Mouse (Mus musculus) hindbrain, embryonic 16.5 days (tissue): ENCODE measurements around the gene Gm43552. TPM values are rescaled to one million over a fixed set of nuclear protein-coding genes. Genes with fewer than 3 reads are reported as not detected.

ENCODE experiments used
- ATAC-seq: fragments of 200-750 bp; cut with Nextera tagmentation; 2 replicates; pipeline ENCODE4 v1.8.0; 2017; ENCODE audit warnings: moderate TSS enrichment, moderate library complexity
- H3K27ac ChIP-seq: fragments of 300-500 bp; sonication (generic); 2 replicates; pipeline ENCODE4 v1.5.1; 2014; ENCODE audit warnings: low read depth, mild to moderate bottlenecking, control low read depth, low read length, moderate library complexity
- H3K27me3 ChIP-seq: fragments of 300-500 bp; sonication (generic); replicated peaks from 2 replicates; pipeline ENCODE4 v1.6.1; 2014; ENCODE audit warnings: low read length; ENCODE audit not compliant: control insufficient read depth, insufficient read depth
- H3K36me3 ChIP-seq: fragments of 300-500 bp; sonication (generic); 2 replicates; pipeline ENCODE4 v1.6.1; 2014; ENCODE audit warnings: mild to moderate bottlenecking, low read length, moderate library complexity, mixed read lengths; ENCODE audit not compliant: control insufficient read depth, insufficient read depth
- H3K4me1 ChIP-seq: fragments of 300-500 bp; sonication (generic); 2 replicates; pipeline ENCODE4 v1.6.1; 2014; ENCODE audit warnings: low read depth, low read length; ENCODE audit not compliant: control insufficient read depth, insufficient read depth
- H3K4me2 ChIP-seq: fragments of 300-500 bp; sonication (generic); 2 replicates; pipeline ENCODE4 v1.6.1; 2014; ENCODE audit warnings: mild to moderate bottlenecking, low read length, control low read depth, moderate library complexity
- H3K4me3 ChIP-seq: fragments of 300-500 bp; sonication (generic); 2 replicates; pipeline ENCODE4 v1.5.1; 2014; ENCODE audit warnings: mild to moderate bottlenecking, low read length, control low read depth, moderate library complexity
- H3K9ac ChIP-seq: fragments of 300-500 bp; sonication (generic); 2 replicates; pipeline ENCODE4 v1.6.1; 2014; ENCODE audit warnings: low read depth, mild to moderate bottlenecking, control low read depth, low read length, moderate library complexity
- H3K9me3 ChIP-seq: fragments of 300-500 bp; sonication (generic); 2 replicates; pipeline ENCODE4 v1.6.1; 2014; ENCODE audit warnings: mild to moderate bottlenecking, low read length, moderate library complexity; ENCODE audit not compliant: control insufficient read depth
- WGBS: fragments of 180-500 bp; shearing (Covaris S2); extraction: QIAGEN DNeasy Blood & Tissue Kit; methylation state at CpG from one replicate; pipeline ENCODE4 v1.1.7; 2014; 5-methylcytosine and 5-hydroxymethylcytosine counted together
- polyA plus RNA-seq: library from polyadenylated mRNA; unstranded; fragments of >200 nt; fragmentation: Nextera tagmentation; extraction: Ambion mirVana; gene quantifications from 2 replicates; pipeline ENCODE4 v1.2.1, GENCODE M21; 2015

Gm43552 gene
- polyA plus RNA-seq, 1 experiment from 2014 or later, result not detected

DNA sequence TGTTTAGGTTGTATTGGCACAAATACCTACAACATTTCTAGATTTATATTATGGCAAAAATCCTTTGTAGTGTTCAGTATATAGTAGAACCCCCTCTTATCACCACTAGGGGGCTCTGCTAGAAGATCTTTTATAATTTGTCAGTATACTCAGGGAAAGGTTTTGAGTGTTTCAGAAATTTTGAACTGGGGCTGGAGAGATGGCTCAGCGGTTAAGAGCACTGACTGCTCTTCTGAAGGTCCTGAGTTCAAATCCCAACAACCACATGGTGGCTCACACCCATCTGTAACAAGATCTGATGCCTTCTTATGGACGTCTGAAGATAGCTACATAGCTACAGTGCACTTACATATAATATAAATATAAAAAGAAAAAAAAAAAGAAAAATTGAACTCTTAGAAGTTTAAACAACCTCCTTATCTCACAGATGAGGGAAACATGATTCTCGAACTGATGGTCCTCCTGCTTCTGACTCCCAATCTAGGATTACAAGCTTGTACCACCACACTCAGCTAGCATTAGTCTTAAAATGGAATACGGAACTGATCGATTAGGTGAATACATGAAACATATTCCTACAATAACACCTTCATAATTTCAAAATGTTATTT lies 42.9 kb upstream of the Gm43552 start:
- Histone ChIP-seq H3K27me3 (no peaks in the 10 kb centered on the region), H3K4me2 (no peak overlapping the region), H3K9ac (no peak overlapping the region), H3K4me1 (peaks cover 10% of the 10 kb centered on the region), H3K27ac (no peak overlapping the region), H3K4me3 (no peak overlapping the region), H3K36me3 (no peaks in the 10 kb centered on the region), H3K9me3 (no peaks in the 10 kb centered on the region)
- 73% methylated on average over 5 of the region's 5 CpGs for WGBS
- ATAC-seq, result no peak

- 63% methylated on average over 4 of the region's 4 CpGs for WGBS
- Histone ChIP-seq H3K9ac (no peak overlapping the region), H3K4me1 (peaks cover 7% of the 10 kb centered on the region), H3K4me3 (no peak overlapping the region), H3K4me2 (no peak overlapping the region), H3K9me3 (no peaks in the 10 kb centered on the region), H3K27me3 (no peaks in the 10 kb centered on the region), H3K36me3 (no peaks in the 10 kb centered on the region), H3K27ac (no peak overlapping the region)
- no peak for ATAC-seq
Measured at GRCm38 (mm10) chr5:65534496-65534895, 41.9 kb upstream of the Gm43552 start.

DNA sequence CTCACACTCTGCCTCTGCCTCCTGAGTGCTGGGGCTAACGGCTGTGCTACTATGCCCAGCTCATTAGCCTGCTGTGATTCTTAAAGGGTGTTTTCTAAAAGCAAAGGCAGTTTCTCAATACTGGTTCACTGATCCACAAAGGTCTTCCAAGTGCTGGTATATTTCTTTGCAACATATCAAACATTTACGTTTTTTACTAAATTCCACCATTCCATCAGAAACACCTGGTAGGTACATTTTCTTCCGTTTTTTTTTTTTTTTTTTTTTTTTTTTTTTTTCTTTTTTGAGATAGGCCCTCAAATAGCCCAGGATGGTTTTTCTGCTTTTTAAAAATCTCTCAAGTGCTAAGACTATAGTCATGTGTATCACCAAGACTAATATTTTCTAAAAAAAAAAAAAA lies 38.6 kb upstream of the Gm43552 start:
- Histone ChIP-seq H3K4me1 (no peaks in the 10 kb centered on the region; the same call in 1 of the 2 replicates), H3K9ac (no peak overlapping the region)
- 65% methylated on average over 3 of the region's 3 CpGs for WGBS

DNA sequence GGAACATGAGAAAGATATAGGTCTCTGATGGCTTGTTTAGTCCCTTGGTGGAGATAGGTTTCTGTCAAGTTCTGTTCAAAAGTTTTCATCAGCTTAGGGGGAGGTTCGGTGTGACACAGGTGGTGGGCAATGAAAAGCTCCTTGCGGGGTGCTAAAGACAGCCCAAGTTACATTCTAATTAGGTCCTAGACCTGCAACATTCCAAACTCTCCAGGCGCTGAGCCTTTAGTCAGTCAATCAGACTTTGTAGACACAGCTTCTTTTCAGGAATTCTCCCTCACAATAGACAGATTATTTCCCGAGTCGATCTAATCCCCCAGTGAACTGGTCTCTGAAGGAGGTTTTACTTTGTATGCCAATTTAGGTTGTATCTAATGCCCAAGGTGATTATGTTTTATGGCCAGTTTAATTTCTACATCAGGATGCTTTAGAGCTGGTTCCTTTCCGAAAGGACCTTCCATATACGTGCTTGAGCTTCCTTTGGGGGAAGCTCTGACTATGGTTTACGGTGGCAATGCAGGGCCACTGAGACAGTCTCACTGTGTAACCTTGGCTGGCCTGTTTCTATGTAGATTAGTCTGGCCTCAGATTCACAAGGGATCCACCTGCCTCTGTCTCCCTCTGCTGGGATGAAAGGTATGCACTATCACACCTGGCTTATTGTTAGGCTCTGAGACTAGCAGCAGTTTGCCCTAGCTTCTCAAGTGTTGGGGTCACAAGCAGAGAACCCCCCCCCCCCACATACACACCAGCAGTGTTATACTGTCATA lies 33.2 kb upstream of the Gm43552 start:
- Histone ChIP-seq H3K36me3 (no peaks in the 10 kb centered on the region), H3K9ac (no peak overlapping the region), H3K4me3 (no peak overlapping the region), H3K4me2 (no peak overlapping the region), H3K9me3 (no peaks in the 10 kb centered on the region), H3K27me3 (no peaks in the 10 kb centered on the region), H3K27ac (no peak overlapping the region), H3K4me1 (no peaks in the 10 kb centered on the region; the same call in 1 of the 2 replicates)
- ATAC-seq, result no peak
- WGBS, result 10% methylated on average over 8 of the region's 8 CpGs

More for the DNA sequence above, 38.6 kb upstream of the Gm43552 start:
- no peaks in the 10 kb centered on the region for H3K36me3 ChIP-seq
- no peak overlapping the region for H3K4me3 ChIP-seq
- ATAC-seq, result no peak
- H3K9me3 ChIP-seq, result no peaks in the 10 kb centered on the region
- no peak overlapping the region for H3K4me2 ChIP-seq
- H3K27me3 ChIP-seq, result no peaks in the 10 kb centered on the region
- H3K27ac ChIP-seq, result no peak overlapping the region

DNA sequence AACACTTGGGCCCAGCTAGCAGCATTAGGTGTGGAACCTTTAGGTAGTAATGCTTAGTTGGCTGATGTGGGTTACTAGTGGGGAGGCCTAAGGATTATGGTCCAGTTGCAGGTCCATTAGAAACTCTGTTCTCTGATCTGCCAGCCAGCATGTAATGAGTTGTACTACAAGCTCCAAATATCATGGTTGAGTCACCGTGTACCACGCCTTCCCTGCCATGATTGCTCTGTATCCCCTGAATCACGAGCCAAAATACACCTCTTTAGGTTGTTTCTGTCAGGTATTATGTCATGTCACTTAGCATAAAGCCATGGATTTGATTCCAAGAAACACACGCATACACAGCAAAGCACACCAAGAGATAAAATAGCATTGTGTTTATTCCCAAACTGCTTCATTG lies 32.2 kb upstream of the Gm43552 start:
- H3K4me2 ChIP-seq, result no peak overlapping the region
- no peak overlapping the region for H3K27ac ChIP-seq
- no peaks in the 10 kb centered on the region for H3K36me3 ChIP-seq
- no peak overlapping the region for H3K4me3 ChIP-seq
- H3K9me3 ChIP-seq, result no peaks in the 10 kb centered on the region
- 73% methylated on average over 4 of the region's 4 CpGs for WGBS
- H3K27me3 ChIP-seq, result no peaks in the 10 kb centered on the region
- H3K9ac ChIP-seq, result no peak overlapping the region
- H3K4me1 ChIP-seq, result no peaks in the 10 kb centered on the region; the same call in 1 of the 2 replicates
- ATAC-seq, result no peak

GRCm38 (mm10) chr5:65521803-65522202 lies 29.2 kb upstream of the Gm43552 start:
- Histone ChIP-seq H3K27ac (no peak overlapping the region), H3K27me3 (no peaks in the 10 kb centered on the region), H3K4me2 (no peak overlapping the region), H3K9me3 (no peaks in the 10 kb centered on the region), H3K9ac (no peak overlapping the region), H3K36me3 (no peaks in the 10 kb centered on the region), H3K4me1 (no peaks in the 10 kb centered on the region; the same call in 1 of the 2 replicates), H3K4me3 (no peak overlapping the region)
- no peak for ATAC-seq
- WGBS, result 90% methylated on average over 1 of the region's 1 CpGs

DNA sequence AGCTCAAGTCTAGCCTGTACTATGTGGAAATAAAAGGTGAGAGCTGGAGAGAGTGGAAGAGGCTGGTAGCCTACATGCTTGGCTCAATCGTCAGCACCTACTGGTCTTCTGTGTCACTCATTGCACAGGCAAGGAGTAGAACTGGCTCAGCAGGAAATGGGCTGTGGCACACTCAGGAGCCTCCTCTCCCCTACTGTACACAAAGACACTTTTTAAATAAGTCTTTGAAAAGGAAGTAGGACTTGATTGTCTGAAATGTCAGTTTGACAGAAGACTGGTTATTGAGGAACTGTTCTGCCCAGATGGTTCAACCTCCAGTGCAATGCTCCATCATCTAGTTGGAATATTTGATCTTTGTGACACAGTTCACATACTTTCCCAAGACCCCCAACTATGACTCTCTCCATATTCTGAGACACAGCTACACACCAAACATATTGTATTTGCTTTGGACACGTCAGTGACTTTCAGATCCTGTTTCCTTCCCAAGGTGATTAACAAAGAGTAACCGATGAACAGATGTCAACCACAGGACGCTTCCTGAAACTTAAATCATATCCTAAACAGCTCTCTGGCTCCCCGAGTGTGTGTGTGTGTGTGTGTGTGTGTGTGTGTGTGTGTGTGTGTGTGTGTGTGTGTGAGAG lies 22.1 kb upstream of the Gm43552 start:
- WGBS, result 75% methylated on average over 5 of the region's 5 CpGs
- H3K36me3 ChIP-seq, result no peaks in the 10 kb centered on the region
- no peaks in the 10 kb centered on the region; the same call in 1 of the 2 replicates for H3K27me3 ChIP-seq

DNA sequence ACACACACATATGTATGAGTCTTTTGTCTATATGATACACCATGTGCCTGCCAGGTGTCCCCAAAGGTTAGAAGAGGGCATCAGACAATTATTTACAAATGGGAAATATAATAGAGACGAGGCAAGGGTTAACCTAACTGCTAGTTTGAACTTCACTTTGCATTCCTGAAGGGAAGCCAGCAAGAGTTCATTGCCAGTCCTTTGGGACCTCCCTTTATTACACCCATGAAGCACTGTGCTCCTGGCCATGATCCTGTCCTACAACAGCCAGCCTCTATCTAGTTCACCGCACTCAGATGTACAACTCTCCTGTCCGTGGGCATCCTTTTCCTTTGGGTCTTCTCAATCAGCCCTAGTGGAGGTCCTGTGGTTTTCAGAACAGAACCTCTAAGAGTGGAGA lies 20.9 kb upstream of the Gm43552 start:
- H3K9me3 ChIP-seq, result no peaks in the 10 kb centered on the region
- H3K27ac ChIP-seq, result no peak overlapping the region
- no peak overlapping the region for H3K9ac ChIP-seq
- no peak overlapping the region for H3K4me2 ChIP-seq
- ATAC-seq, result no peak
- H3K4me3 ChIP-seq, result no peak overlapping the region
- no peaks in the 10 kb centered on the region for H3K36me3 ChIP-seq
- H3K4me1 ChIP-seq, result no peaks in the 10 kb centered on the region
- WGBS, result 82% methylated on average over 3 of the region's 3 CpGs
- H3K27me3 ChIP-seq, result no peaks in the 10 kb centered on the region; the same call in 1 of the 2 replicates

More for the DNA sequence above, 22.1 kb upstream of the Gm43552 start:
- H3K9ac ChIP-seq, result no peak overlapping the region
- no peak overlapping the region for H3K4me3 ChIP-seq
- H3K9me3 ChIP-seq, result no peaks in the 10 kb centered on the region
- ATAC-seq, result no peak
- no peak overlapping the region for H3K27ac ChIP-seq
- H3K4me2 ChIP-seq, result no peak overlapping the region
- H3K4me1 ChIP-seq, result no peaks in the 10 kb centered on the region

GRCm38 (mm10) chr5:65508395-65508794 lies 15.8 kb upstream of the Gm43552 start:
- no peaks in the 10 kb centered on the region for H3K4me1 ChIP-seq
- no peaks in the 10 kb centered on the region for H3K36me3 ChIP-seq
- no peaks in the 10 kb centered on the region for H3K9me3 ChIP-seq
- H3K4me3 ChIP-seq, result no peak overlapping the region
- WGBS, result 82% methylated on average over 8 of the region's 8 CpGs
- no peak for ATAC-seq
- no peak overlapping the region for H3K4me2 ChIP-seq
- no peaks in the 10 kb centered on the region; the same call in 1 of the 2 replicates for H3K27me3 ChIP-seq
- no peak overlapping the region for H3K27ac ChIP-seq
- no peak overlapping the region for H3K9ac ChIP-seq
